Mouse (Mus musculus) thymus, adult 18-20 months (tissue): Measurements from ENCODE around the gene Spock1.

Experiments
- DNase-seq, 2 experiments: peaks; one replicate each; pipeline ENCODE4 v3.0.0; 2022; ENCODE audit warnings: mixed read lengths in 2 of 2

Spock1 gene

GRCm38 (mm10) chr13:57908266-57908582 is at the start of gene Spock1:
TSS of gene Spock1 (minus strand) at chr13:57908332.
- peak; percentile 6 to 10 for DNase-seq

GRCm38 (mm10) chr13:57950091-57950490 is 42.0 kb upstream of the Spock1 start:
- DNase-seq, result no peak

- no peak for DNase-seq
These were observed 41.4 kb upstream of the Spock1 start for GRCm38 (mm10) chr13:57949513-57949912.

- no peak for DNase-seq
These were observed 37.1 kb upstream of the Spock1 start for GRCm38 (mm10) chr13:57945197-57945596.

GRCm38 (mm10) chr13:57944434-57944833 is 36.3 kb upstream of the Spock1 start:
- no peak for DNase-seq

GRCm38 (mm10) chr13:57943900-57944299 is 35.8 kb upstream of the Spock1 start:
- DNase-seq, result no peak

GRCm38 (mm10) chr13:57937463-57938229 is 29.5 kb upstream of the Spock1 start:
- no peak for DNase-seq

GRCm38 (mm10) chr13:57931998-57932397 is 23.9 kb upstream of the Spock1 start:
- no peak for DNase-seq

- no peak for DNase-seq
These were observed 23.2 kb upstream of the Spock1 start for GRCm38 (mm10) chr13:57931376-57931775.

- no peak for DNase-seq
These were observed 22.6 kb upstream of the Spock1 start for GRCm38 (mm10) chr13:57930720-57931119.

- DNase-seq, result no peak
These were observed 22.2 kb upstream of the Spock1 start for GRCm38 (mm10) chr13:57930283-57930682.

GRCm38 (mm10) chr13:57919947-57920346 is 11.8 kb upstream of the Spock1 start:
- no peak for DNase-seq

GRCm38 (mm10) chr13:57911171-57911570 is 3.0 kb upstream of the Spock1 start:
- DNase-seq, result no peak

GRCm38 (mm10) chr13:57907428-57908265 is 485 bp downstream of the Spock1 start:
- DNase-seq, result no peak

GRCm38 (mm10) chr13:57894597-57894996 is 13.5 kb downstream of the Spock1 start:
- no peak for DNase-seq

GRCm38 (mm10) chr13:57889708-57890107 is 18.4 kb downstream of the Spock1 start:
- DNase-seq, result no peak

- DNase-seq, result no peak
These were observed 19.1 kb downstream of the Spock1 start for GRCm38 (mm10) chr13:57889050-57889449.

- DNase-seq, result no peak
These were observed 28.3 kb downstream of the Spock1 start for GRCm38 (mm10) chr13:57879817-57880216.

- no peak for DNase-seq
These were observed 29.3 kb downstream of the Spock1 start for GRCm38 (mm10) chr13:57878797-57879196.

- DNase-seq, result no peak
These were observed 30.4 kb downstream of the Spock1 start for GRCm38 (mm10) chr13:57877782-57878181.

- DNase-seq, result no peak
These were observed 31.2 kb downstream of the Spock1 start for GRCm38 (mm10) chr13:57876966-57877365.

- no peak for DNase-seq
These were observed 38.1 kb downstream of the Spock1 start for GRCm38 (mm10) chr13:57870058-57870457.

- DNase-seq, result no peak
These were observed 40.5 kb downstream of the Spock1 start for GRCm38 (mm10) chr13:57867586-57867985.

- no peak for DNase-seq
These were observed 43.1 kb downstream of the Spock1 start for GRCm38 (mm10) chr13:57865029-57865428.
